Mouse (Mus musculus): ENCODE measurements around the gene Olfr582.

The Olfr582 gene

GRCm38 (mm10) chr7:103037724-103038123, at the start of gene Olfr582:
Gene Olfr582, plus strand, starts transcription at chr7:103038024.
- no peak for DNase-seq

GRCm38 (mm10) chr7:102989224-102989623, 48.6 kb upstream of the Olfr582 start, which contains the start of gene Olfr578:
Gene Olfr578, minus strand, starts transcription at chr7:102989324.
- no peak for DNase-seq

GRCm38 (mm10) chr7:103051000-103051399, 13.2 kb downstream of the Olfr582 start, which contains the start of gene Olfr583:
Gene Olfr583, plus strand, starts transcription at chr7:103051300.
- DNase-seq: no peak

- no peak for DNase-seq
These were observed 43.8 kb downstream of the Olfr582 start, which contains the start of gene Olfr584 for GRCm38 (mm10) chr7:103081585-103081984. Gene Olfr584, plus strand, starts transcription at chr7:103081885.

Data from kidney, adult 9 months (tissue).